Mouse (Mus musculus): ENCODE data around the gene Sox5. TPM values are rescaled to one million over a fixed set of nuclear protein-coding genes. Genes with fewer than 3 reads are reported as not detected.

Gene Sox5
- total and polyA plus RNA-seq, 3 experiments, result 0.08 to 0.47 (median 0.46) TPM

DNA sequence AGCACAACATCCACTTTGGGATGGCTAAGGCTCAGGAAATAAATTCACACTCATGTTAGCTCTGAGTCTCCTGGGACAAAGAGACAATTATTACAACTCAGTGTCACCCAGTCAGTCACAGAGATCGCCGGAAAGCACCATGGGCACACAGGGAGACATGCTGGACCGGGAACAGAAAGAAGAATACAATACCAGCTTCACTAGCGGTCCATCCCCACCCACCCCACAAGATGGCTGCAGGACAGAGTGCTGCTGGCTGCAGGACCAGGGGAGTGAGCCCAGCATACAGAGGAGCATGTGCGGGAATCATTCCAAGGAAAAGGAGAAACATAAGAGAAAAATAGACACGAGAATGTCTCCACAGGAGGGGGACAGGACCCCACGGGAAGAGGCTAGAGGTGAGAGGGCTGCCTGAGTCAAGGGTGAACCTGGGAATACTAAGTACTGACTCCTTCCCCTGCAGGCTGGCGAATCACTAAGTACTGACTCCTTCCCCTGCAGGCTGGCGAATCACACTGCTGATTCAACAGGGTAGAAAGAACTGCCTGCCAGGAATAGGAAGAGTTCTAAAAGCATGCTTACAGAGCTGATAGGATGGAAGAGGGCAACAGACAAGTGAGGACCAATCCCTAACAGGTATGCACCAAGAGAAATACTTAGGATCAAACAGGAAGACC is 813.9 kb downstream of the Sox5 start:
- in situ Hi-C loops (cut with MboI; ENCODE audit: low pct_ligation_motif_present, low pct_unique_long_range_greater_than_20kb, low sequenced_read_pairs) (no loop called here), dilution Hi-C loops (cut with MboI; ENCODE audit: extremely low pct_ligation_motif_present, extremely low pct_unique_long_range_greater_than_20kb, low sequenced_read_pairs) (no loop called here)
- no peaks in the 10 kb centered on the region for H3K79me2 ChIP-seq (replicated peaks; ENCODE audit: control insufficient read depth, extremely low read depth, insufficient read depth, poor library complexity, severe bottlenecking)
- H3K27me3 ChIP-seq (replicated peaks), result no peaks in the 10 kb centered on the region
- H3K4me2 ChIP-seq (ENCODE audit: insufficient read depth, low read depth, poor library complexity, severe bottlenecking), result no peak overlapping the region
- H3K4me1 ChIP-seq (ENCODE audit: control insufficient read depth in 1 of 2, insufficient read depth in 2 of 2), result no peaks in the 10 kb centered on the region
- TF ChIP-seq JUND (conservative IDR thresholded peaks at IDR 0.05; ENCODE audit: low read depth, low read length) (no peak), MXI1 (IDR thresholded peaks at IDR 0.05; ENCODE audit: low read depth, low read length) (no peak), ZMIZ1 (IDR thresholded peaks at IDR 0.05; ENCODE audit: low read depth, low read length) (no peak), ZNF384 (IDR thresholded peaks at IDR 0.05; ENCODE audit: low read depth, low read length) (no peak), MAX (IDR thresholded peaks at IDR 0.05; ENCODE audit: low read length) (no peak), MAFK (IDR thresholded peaks at IDR 0.05; ENCODE audit: insufficient replicate concordance, low read length) (no peak), GABPA (IDR thresholded peaks at IDR 0.05; ENCODE audit: insufficient replicate concordance, low read depth, low read length) (no peak), CTCF (conservative IDR thresholded peaks at IDR 0.05 in 1 of 2, IDR thresholded peaks at IDR 0.05 in 1 of 2; ENCODE audit: low read depth in 2 of 2, low read length in 2 of 2) (no peak), BHLHE40 (IDR thresholded peaks at IDR 0.05; ENCODE audit: low read depth, low read length) (no peak)
- H3K4me3 ChIP-seq (replicated peaks in 1 of 3; ENCODE audit: low read depth in 2 of 3, low read length in 2 of 3, poor library complexity in 1 of 3), result no peak overlapping the region
- no peaks in the 10 kb centered on the region for H3K36me3 ChIP-seq (replicated peaks in 1 of 2; ENCODE audit: control insufficient read depth in 1 of 2, insufficient read depth in 1 of 2, low read length in 1 of 2)
- H3K9ac ChIP-seq (ENCODE audit: insufficient read depth, low read depth), result no peak overlapping the region
- H3K27ac ChIP-seq (ENCODE audit: insufficient read depth, low read depth), result no peak overlapping the region
- no peak for DNase-seq (ENCODE audit: extremely low read depth)
- no peaks in the 10 kb centered on the region for H3K9me3 ChIP-seq (replicated peaks; ENCODE audit: low read length)

DNA sequence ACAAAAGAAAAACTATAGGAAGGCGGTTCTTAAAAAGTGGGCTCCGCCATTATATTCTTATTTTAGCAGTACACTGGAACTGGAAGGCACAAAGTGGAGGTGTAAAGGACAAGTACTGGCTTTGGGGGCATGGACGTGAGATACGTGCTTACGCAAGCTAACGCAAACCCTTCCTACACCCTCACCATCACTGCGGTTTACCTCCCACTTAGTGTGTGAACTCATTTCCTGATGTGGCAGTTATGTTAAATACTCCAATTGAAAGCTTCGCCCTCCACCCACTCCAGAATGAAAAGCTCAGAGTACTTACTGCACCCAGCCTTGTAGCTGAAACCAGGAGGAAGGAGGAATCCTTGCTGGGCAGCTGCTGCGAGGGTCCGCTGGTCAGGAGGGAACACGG is 821.3 kb downstream of the Sox5 start:
- dilution Hi-C loops (cut with MboI; ENCODE audit: extremely low pct_ligation_motif_present, extremely low pct_unique_long_range_greater_than_20kb, low sequenced_read_pairs), result no loop called here

More for the DNA sequence above, 821.3 kb downstream of the Sox5 start:
- no peak overlapping the region for H3K27ac ChIP-seq (ENCODE audit: insufficient read depth, low read depth)
- DNase-seq (ENCODE audit: extremely low read depth), result no peak
- in situ Hi-C loops (cut with MboI; ENCODE audit: low pct_ligation_motif_present, low pct_unique_long_range_greater_than_20kb, low sequenced_read_pairs), result no loop called here
- no peaks in the 10 kb centered on the region for H3K36me3 ChIP-seq (replicated peaks in 1 of 2; ENCODE audit: control insufficient read depth in 1 of 2, insufficient read depth in 1 of 2, low read length in 1 of 2)
- H3K79me2 ChIP-seq (replicated peaks; ENCODE audit: control insufficient read depth, extremely low read depth, insufficient read depth, poor library complexity, severe bottlenecking), result no peaks in the 10 kb centered on the region
- no peaks in the 10 kb centered on the region for H3K9me3 ChIP-seq (replicated peaks; ENCODE audit: low read length)
- H3K4me2 ChIP-seq (ENCODE audit: insufficient read depth, low read depth, poor library complexity, severe bottlenecking), result no peak overlapping the region
- no peaks in the 10 kb centered on the region for H3K27me3 ChIP-seq (replicated peaks)
- H3K4me1 ChIP-seq (ENCODE audit: control insufficient read depth in 1 of 2, insufficient read depth in 2 of 2), result peaks cover 0 to 17% of the 10 kb centered on the region in 2 experiments; a peak in 2 of 4 replicates
- TF ChIP-seq RCOR1 (conservative IDR thresholded peaks at IDR 0.05; ENCODE audit: low read depth, low read length) (no peak), JUN (IDR thresholded peaks at IDR 0.05; ENCODE audit: insufficient read depth, low read depth, low read length) (no peak), TBP (conservative IDR thresholded peaks at IDR 0.05; ENCODE audit: low read depth, low read length) (no peak), E2F4 (IDR thresholded peaks at IDR 0.05; ENCODE audit: insufficient replicate concordance, low read depth, low read length) (no peak), ZC3H11A (IDR thresholded peaks at IDR 0.05; ENCODE audit: low read depth, low read length) (no peak), MYC (IDR thresholded peaks at IDR 0.05; ENCODE audit: low read depth, low read length) (no peak), TCF12 (IDR thresholded peaks at IDR 0.05; ENCODE audit: low read depth, low read length) (no peak), POLR2A (IDR thresholded peaks at IDR 0.05; ENCODE audit: low read depth, low read length) (no peak), RAD21 (IDR thresholded peaks at IDR 0.05; ENCODE audit: low read depth, low read length) (no peak), MXI1 (IDR thresholded peaks at IDR 0.05; ENCODE audit: low read depth, low read length) (no peak), KAT2A (IDR thresholded peaks at IDR 0.05; ENCODE audit: insufficient replicate concordance, low read length) (no peak), SMC3 (IDR thresholded peaks at IDR 0.05; ENCODE audit: low read depth, low read length) (no peak), NRF1 (IDR thresholded peaks at IDR 0.05; ENCODE audit: low read depth, low read length) (no peak), EP300 (IDR thresholded peaks at IDR 0.05; ENCODE audit: low read length) (no peak), MEF2A (IDR thresholded peaks at IDR 0.05; ENCODE audit: borderline replicate concordance, low read depth, low read length) (no peak), USF1 (IDR thresholded peaks at IDR 0.05; ENCODE audit: low read depth, low read length) (no peak), BHLHE40 (IDR thresholded peaks at IDR 0.05; ENCODE audit: low read depth, low read length) (no peak), MAZ (IDR thresholded peaks at IDR 0.05; ENCODE audit: low read depth, low read length) (no peak), MAX (IDR thresholded peaks at IDR 0.05; ENCODE audit: low read length) (no peak), UBTF (IDR thresholded peaks at IDR 0.05; ENCODE audit: low read depth, low read length) (no peak)
- H3K9ac ChIP-seq (ENCODE audit: insufficient read depth, low read depth), result no peak overlapping the region
- no peak overlapping the region for H3K4me3 ChIP-seq (replicated peaks in 1 of 3; ENCODE audit: low read depth in 2 of 3, low read length in 2 of 3, poor library complexity in 1 of 3)

Data from CH12.LX (cell line).